Mouse (Mus musculus): ENCODE measurements around the gene Yipf6.

GRCm38 (mm10) chrX:98963742-98964141 is 27.6 kb downstream of the Yipf6 start:
- TF ChIP-seq CTCF (IDR thresholded peaks at IDR 0.05; ENCODE audit: low read depth) (no peak), EP300 (optimal IDR thresholded peaks at IDR 0.05) (no peak)

Measured in stomach, postnatal 0 days (tissue).